Mouse (Mus musculus): Measurements from ENCODE around the gene Slc2a8. TPM values are rescaled to one million over a fixed set of nuclear protein-coding genes. Genes with fewer than 3 reads are reported as not detected.

The Slc2a8 gene
- polyA plus RNA-seq, 1 experiment, result 6.7 TPM

DNA sequence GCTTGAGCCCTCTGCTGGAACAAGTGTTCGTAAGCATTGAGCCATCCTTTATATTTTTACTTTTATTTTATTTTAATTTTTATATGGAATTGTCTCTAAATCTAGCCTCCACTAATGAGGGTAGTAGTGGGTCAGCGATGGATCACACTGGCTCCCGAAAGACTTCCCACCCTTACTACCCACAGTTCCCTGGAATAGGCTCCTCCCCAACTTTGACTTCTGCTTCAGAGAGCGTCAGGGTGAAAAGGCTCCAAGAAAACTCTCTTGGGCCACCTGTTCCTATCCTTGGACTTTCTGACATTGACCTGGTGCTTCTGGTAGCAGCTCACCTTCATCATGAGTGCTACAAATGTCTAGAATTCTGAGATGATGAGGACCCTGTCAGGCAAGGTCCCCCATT, 817 bp upstream of the Slc2a8 start:
- 3% methylated on average over 4 of the region's 4 CpGs for WGBS
- no peak overlapping the region for H3K27ac ChIP-seq (ENCODE audit: control insufficient read depth, insufficient read depth, low read depth, low read length, poor library complexity)
- no peaks in the 10 kb centered on the region; the same call in none of the 2 replicates for H3K4me1 ChIP-seq (ENCODE audit: control insufficient read depth, insufficient read depth, low read length)
- no peak overlapping the region for H3K4me3 ChIP-seq (replicated peaks; ENCODE audit: control insufficient read depth, low read depth, low read length)
- TF ChIP-seq POLR2A (IDR thresholded peaks at IDR 0.05; ENCODE audit: borderline replicate concordance, control insufficient read depth, low read depth, low read length), result no peak
- no peak for TF ChIP-seq CTCF (IDR thresholded peaks at IDR 0.05; ENCODE audit: control insufficient read depth, insufficient read depth, low read length)

GRCm38 (mm10) chr2:32981281-32981680, 602 bp downstream of the Slc2a8 start:
- Histone ChIP-seq H3K27ac (ENCODE audit: control insufficient read depth, insufficient read depth, low read depth, low read length, poor library complexity) (no peak overlapping the region; the same call in 1 of the 2 replicates), H3K4me3 (replicated peaks; ENCODE audit: control insufficient read depth, low read depth, low read length) (peak overlapping the region; percentile 46), H3K4me1 (ENCODE audit: control insufficient read depth, insufficient read depth, low read length) (no peaks in the 10 kb centered on the region; the same call in none of the 2 replicates)
- TF ChIP-seq POLR2A (IDR thresholded peaks at IDR 0.05; ENCODE audit: borderline replicate concordance, control insufficient read depth, low read depth, low read length) (no peak), CTCF (IDR thresholded peaks at IDR 0.05; ENCODE audit: control insufficient read depth, insufficient read depth, low read length) (no peak)
- 6% methylated on average over 23 of the region's 23 CpGs for WGBS

DNA sequence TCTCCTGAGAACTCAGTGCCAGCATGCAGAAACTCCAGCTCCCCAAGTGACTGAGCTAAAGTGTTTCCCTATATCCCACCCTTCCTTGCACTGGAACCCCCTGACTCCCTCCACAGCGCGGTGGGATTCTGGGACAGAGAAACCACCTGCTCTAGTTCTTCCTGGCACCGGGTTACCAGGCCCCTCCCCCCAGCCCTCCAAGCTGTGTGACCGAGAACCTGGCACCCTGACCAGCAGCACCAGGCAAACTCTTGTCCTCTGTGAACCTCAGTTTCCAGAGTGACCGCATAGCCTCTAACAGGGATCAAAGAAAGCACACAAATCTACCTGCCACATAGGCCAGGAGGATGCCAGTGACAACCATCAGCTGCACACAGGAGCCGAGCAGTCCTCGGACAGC, 2.2 kb downstream of the Slc2a8 start:
- Histone ChIP-seq H3K4me3 (replicated peaks; ENCODE audit: control insufficient read depth, low read depth, low read length) (no peak overlapping the region), H3K4me1 (ENCODE audit: control insufficient read depth, insufficient read depth, low read length) (no peaks in the 10 kb centered on the region; the same call in none of the 2 replicates), H3K27ac (ENCODE audit: control insufficient read depth, insufficient read depth, low read depth, low read length, poor library complexity) (no peak overlapping the region)
- TF ChIP-seq CTCF (IDR thresholded peaks at IDR 0.05; ENCODE audit: control insufficient read depth, insufficient read depth, low read length) (no peak), POLR2A (IDR thresholded peaks at IDR 0.05; ENCODE audit: borderline replicate concordance, control insufficient read depth, low read depth, low read length) (no peak)
- WGBS, result 87% methylated on average over 7 of the region's 7 CpGs

- Histone ChIP-seq H3K27ac (ENCODE audit: control insufficient read depth, insufficient read depth, low read depth, low read length, poor library complexity) (no peak overlapping the region), H3K4me3 (replicated peaks; ENCODE audit: control insufficient read depth, low read depth, low read length) (no peak overlapping the region), H3K4me1 (ENCODE audit: control insufficient read depth, insufficient read depth, low read length) (no peaks in the 10 kb centered on the region; the same call in none of the 2 replicates)
- WGBS, result 57% methylated on average over 3 of the region's 3 CpGs
- no peak for TF ChIP-seq POLR2A (IDR thresholded peaks at IDR 0.05; ENCODE audit: borderline replicate concordance, control insufficient read depth, low read depth, low read length)
- no peak for TF ChIP-seq CTCF (IDR thresholded peaks at IDR 0.05; ENCODE audit: control insufficient read depth, insufficient read depth, low read length)
These were observed 3.2 kb downstream of the Slc2a8 start for GRCm38 (mm10) chr2:32978675-32979074.

DNA sequence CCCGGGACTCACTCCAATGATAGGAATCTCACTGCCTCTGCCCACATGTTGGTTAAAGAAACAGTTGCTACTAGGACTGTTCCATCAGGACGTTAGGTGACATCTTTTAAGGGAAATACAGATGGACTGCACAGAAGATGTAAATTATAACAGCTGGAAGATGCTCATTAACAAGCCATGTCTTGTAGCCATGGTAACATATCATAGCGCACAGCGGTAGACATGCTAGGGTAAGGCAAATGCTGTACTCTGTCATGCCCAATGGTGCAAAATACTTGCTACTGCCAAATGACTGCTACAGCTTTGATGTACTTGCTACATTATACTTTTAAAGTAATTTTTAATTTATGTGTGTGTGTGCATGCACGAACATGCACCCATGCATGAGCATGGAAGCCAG, 4.8 kb downstream of the Slc2a8 start:
- Histone ChIP-seq H3K4me1 (ENCODE audit: control insufficient read depth, insufficient read depth, low read length) (no peaks in the 10 kb centered on the region; the same call in none of the 2 replicates), H3K27ac (ENCODE audit: control insufficient read depth, insufficient read depth, low read depth, low read length, poor library complexity) (no peak overlapping the region), H3K4me3 (replicated peaks; ENCODE audit: control insufficient read depth, low read depth, low read length) (no peak overlapping the region)
- TF ChIP-seq POLR2A (IDR thresholded peaks at IDR 0.05; ENCODE audit: borderline replicate concordance, control insufficient read depth, low read depth, low read length), result no peak
- TF ChIP-seq CTCF (IDR thresholded peaks at IDR 0.05; ENCODE audit: control insufficient read depth, insufficient read depth, low read length), result no peak
- WGBS, result 88% methylated on average over 5 of the region's 5 CpGs

- TF ChIP-seq CTCF (IDR thresholded peaks at IDR 0.05; ENCODE audit: control insufficient read depth, insufficient read depth, low read length) (no peak), POLR2A (IDR thresholded peaks at IDR 0.05; ENCODE audit: borderline replicate concordance, control insufficient read depth, low read depth, low read length) (no peak)
- Histone ChIP-seq H3K4me3 (replicated peaks; ENCODE audit: control insufficient read depth, low read depth, low read length) (no peak overlapping the region), H3K27ac (ENCODE audit: control insufficient read depth, insufficient read depth, low read depth, low read length, poor library complexity) (no peak overlapping the region), H3K4me1 (ENCODE audit: control insufficient read depth, insufficient read depth, low read length) (no peaks in the 10 kb centered on the region)
- 86% methylated on average over 8 of the region's 8 CpGs for WGBS
These were observed 7.7 kb downstream of the Slc2a8 start for GRCm38 (mm10) chr2:32974216-32974615.

- no peak for TF ChIP-seq CTCF (IDR thresholded peaks at IDR 0.05; ENCODE audit: control insufficient read depth, insufficient read depth, low read length)
- TF ChIP-seq POLR2A (IDR thresholded peaks at IDR 0.05; ENCODE audit: borderline replicate concordance, control insufficient read depth, low read depth, low read length), result no peak
- peaks cover 2% of the 10 kb centered on the region; the same call in 1 of the 2 replicates for H3K4me1 ChIP-seq (ENCODE audit: control insufficient read depth, insufficient read depth, low read length)
- no peak overlapping the region for H3K27ac ChIP-seq (ENCODE audit: control insufficient read depth, insufficient read depth, low read depth, low read length, poor library complexity)
- WGBS, result 88% methylated on average over 9 of the region's 9 CpGs
- H3K4me3 ChIP-seq (replicated peaks; ENCODE audit: control insufficient read depth, low read depth, low read length), result no peak overlapping the region
These were observed 10.6 kb downstream of the Slc2a8 start for GRCm38 (mm10) chr2:32971235-32971634.

DNA sequence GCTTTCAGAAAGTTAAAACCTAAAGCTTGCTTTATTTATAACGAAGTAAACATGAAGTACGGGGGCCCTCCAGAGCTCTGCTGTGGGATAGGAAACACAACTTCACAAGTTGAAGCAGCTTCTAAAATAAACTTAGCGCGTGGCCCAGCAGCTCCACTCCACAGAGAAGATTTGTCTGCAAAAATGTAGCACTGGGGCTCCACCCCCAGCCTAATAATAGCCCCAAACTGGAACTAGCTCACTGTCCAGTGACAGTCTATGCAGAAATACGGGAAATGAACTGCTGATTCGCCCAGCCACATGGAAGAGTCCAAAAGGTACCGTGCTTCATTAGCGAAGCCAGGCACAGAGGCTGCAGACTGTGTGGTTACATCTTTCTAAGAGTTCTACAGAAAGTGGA, 12.6 kb downstream of the Slc2a8 start:
- Histone ChIP-seq H3K4me3 (replicated peaks; ENCODE audit: control insufficient read depth, low read depth, low read length) (no peak overlapping the region), H3K27ac (ENCODE audit: control insufficient read depth, insufficient read depth, low read depth, low read length, poor library complexity) (no peak overlapping the region), H3K4me1 (ENCODE audit: control insufficient read depth, insufficient read depth, low read length) (peaks cover 4% of the 10 kb centered on the region; the same call in 1 of the 2 replicates)
- WGBS, result 64% methylated on average over 8 of the region's 8 CpGs
- no peak for TF ChIP-seq CTCF (IDR thresholded peaks at IDR 0.05; ENCODE audit: control insufficient read depth, insufficient read depth, low read length)
- no peak for TF ChIP-seq POLR2A (IDR thresholded peaks at IDR 0.05; ENCODE audit: borderline replicate concordance, control insufficient read depth, low read depth, low read length)

All from bone marrow, adult 2 months (tissue).